ENCODE assay signal across 8 mouse cellular contexts in the genomic region with DNA sequence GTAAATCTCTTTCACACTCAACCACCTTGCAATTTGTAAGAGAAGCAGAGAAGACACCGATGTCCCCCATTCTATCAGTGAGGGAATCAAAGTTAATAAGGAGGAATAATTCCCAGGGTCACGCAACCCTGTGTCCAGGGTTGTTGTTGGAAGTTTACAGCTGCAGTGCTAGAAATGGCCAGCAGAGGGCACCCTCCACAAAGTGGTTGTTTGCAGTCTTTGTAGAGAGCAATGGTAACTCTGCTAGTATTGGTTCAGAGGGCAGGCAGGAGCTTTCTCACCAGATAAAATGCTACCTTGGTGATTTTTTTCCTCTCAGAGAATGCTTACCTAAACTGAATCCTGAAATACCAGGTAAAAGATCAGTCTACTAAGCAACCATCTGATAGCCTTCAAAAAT. TPM values are rescaled to one million over a fixed set of nuclear protein-coding genes. Genes with fewer than 3 reads are reported as not detected.
DNase-seq lines count a peak whose midpoint lies in the region; ATAC-seq lines count a peak whose summit lies in the region.

No protein-coding gene starts in this region.

- DNase-seq in CD4-positive helper T cell, adult 2 months (ENCODE audit: low read depth, low spot score) = peak; percentile 58
- DNase-seq in adrenal gland, adult 8-10 months = peak; percentile 73
- DNase-seq in embryo, embryonic 11 days = peak; percentile 85
- peak; percentile 59 to 89 for DNase-seq in layer of hippocampus, adult 18-20 months (ENCODE audit: low spot score in 2 of 2)
- DNase-seq in lung, postnatal 25 days (ENCODE audit: low spot score) = peak; percentile 84
- DNase-seq in retina, embryonic 14.5 days (ENCODE audit: low spot score) = peak; percentile 95
- peak; percentile 85 for DNase-seq in thymus, postnatal 4 days

- peak; percentile 78 for ATAC-seq in granulocyte monocyte progenitor cell, adult 5-6 weeks (replicated peaks; ENCODE audit: poor library complexity, severe bottlenecking)

RNA-seq across cellular contexts. Expression of gene Bcar3, which starts 18.1 kb away (rescaled TPM):
- 10 to 100 TPM; 64.1 to 91.3 (median 70.4) TPM for total RNA-seq in adrenal gland, adult 8-10 months (2022)
- total RNA-seq in granulocyte monocyte progenitor cell, adult 5-6 weeks (2014; fragmentation: Nextera tagmentation) = not detected in 2 replicates
- 0.77 and 0.86 TPM in 2 replicates for total RNA-seq in granulocyte monocyte progenitor cell, adult 5-6 weeks (2017)
- total RNA-seq in layer of hippocampus, adult 18-20 months (2021) = 1 to 10 TPM; 8.8 to 9.8 TPM

RNA-seq across cellular contexts. Expression of gene Dnttip2, which starts 37.9 kb away (rescaled TPM):
- total RNA-seq in adrenal gland, adult 8-10 months (2022) = 10 to 100 TPM; 36.0 to 43.2 (median 38.6) TPM
- 89.0 and 109 TPM in 2 replicates for total RNA-seq in granulocyte monocyte progenitor cell, adult 5-6 weeks (2014; fragmentation: Nextera tagmentation)
- total RNA-seq in granulocyte monocyte progenitor cell, adult 5-6 weeks (2017) = 109 and 114 TPM in 2 replicates
- total RNA-seq in layer of hippocampus, adult 18-20 months (2021) = 10 to 100 TPM; 28.1 to 30.0 TPM

Comparison
In these comparisons a context has a peak if more than half of its experiments do, and no peak if none do; other contexts are left out.
1. Peak in every context shown above with its lines: DNase-seq and ATAC-seq.
2. RNA of gene Bcar3, which starts 18.1 kb away (total RNA-seq): 64.1 to 91.3 TPM in adrenal gland, adult 8-10 months; 8.8 to 9.8 TPM in layer of hippocampus, adult 18-20 months and 0.77 to 0.86 TPM in granulocyte monocyte progenitor cell, adult 5-6 weeks; every median in the first group is over 4 times any median in the second.